Mouse (Mus musculus): ENCODE data around the gene Olfr895. TPM values are rescaled to one million over a fixed set of nuclear protein-coding genes. Genes with fewer than 3 reads are reported as not detected.

Gene Olfr895
- not detected in 2 replicates for polyA plus RNA-seq (2015; fragmentation: Nextera tagmentation; extraction: Ambion mirVana)

- no peak for ATAC-seq
- no peaks in the 10 kb centered on the region for H3K9me3 ChIP-seq
- no peak within 1 kb of the TSS for H3K27ac ChIP-seq
- no peaks in the 10 kb centered on the region for H3K4me1 ChIP-seq (replicated peaks)
- H3K36me3 ChIP-seq, result no peaks in the 10 kb centered on the region
- no peak within 1 kb of the TSS for H3K4me3 ChIP-seq (replicated peaks)
- no peak within 1 kb of the TSS for H3K9ac ChIP-seq
- H3K4me2 ChIP-seq (replicated peaks), result no peak within 1 kb of the TSS
- H3K27me3 ChIP-seq (replicated peaks), result no peaks in the 10 kb centered on the region
Observed at GRCm38 (mm10) chr9:38267551-38267950, at the start of gene Olfr895. TSS of gene Olfr895 (plus strand) at chr9:38267851.

- Histone ChIP-seq H3K27me3 (replicated peaks) (no peaks in the 10 kb centered on the region), H3K4me2 (replicated peaks) (no peak within 1 kb of the TSS), H3K27ac (no peak within 1 kb of the TSS), H3K36me3 (no peaks in the 10 kb centered on the region), H3K9ac (no peak within 1 kb of the TSS), H3K4me3 (replicated peaks) (no peak within 1 kb of the TSS), H3K4me1 (replicated peaks) (no peaks in the 10 kb centered on the region), H3K9me3 (no peaks in the 10 kb centered on the region)
- ATAC-seq, result no peak
Observed at GRCm38 (mm10) chr9:38252474-38252873, 15.2 kb upstream of the Olfr895 start, which contains the start of gene Olfr143. TSS of gene Olfr143 (plus strand) at chr9:38252774.

GRCm38 (mm10) chr9:38290807-38291206 is 23.2 kb downstream of the Olfr895 start, which contains the start of gene Olfr896-ps1:
TSS of gene Olfr896-ps1 (plus strand) at chr9:38291107.
- no peak for ATAC-seq
- 72% methylated on average over 1 of the region's 1 CpGs for WGBS
- no peak within 1 kb of the TSS for H3K27ac ChIP-seq

More at GRCm38 (mm10) chr9:38290807-38291206, 23.2 kb downstream of the Olfr895 start, which contains the start of gene Olfr896-ps1:
- no peak within 1 kb of the TSS for H3K9ac ChIP-seq
- no peaks in the 10 kb centered on the region for H3K4me1 ChIP-seq (replicated peaks)
- H3K4me2 ChIP-seq (replicated peaks), result no peak within 1 kb of the TSS
- no peaks in the 10 kb centered on the region for H3K36me3 ChIP-seq
- H3K9me3 ChIP-seq, result no peaks in the 10 kb centered on the region
- no peaks in the 10 kb centered on the region for H3K27me3 ChIP-seq (replicated peaks)
- H3K4me3 ChIP-seq (replicated peaks), result no peak within 1 kb of the TSS

Other genes starting within 250 kb of the Olfr895 start
- gene Olfr883, start 242.0 kb upstream of the Olfr895 start, polyA plus RNA-seq (2015; fragmentation: Nextera tagmentation; extraction: Ambion mirVana), result not detected in 2 replicates
- gene Olfr884, start 221.3 kb upstream of the Olfr895 start, polyA plus RNA-seq (2015; fragmentation: Nextera tagmentation; extraction: Ambion mirVana), result not detected in 2 replicates
- gene Olfr885, start 206.5 kb upstream of the Olfr895 start, polyA plus RNA-seq (2015; fragmentation: Nextera tagmentation; extraction: Ambion mirVana), result not detected in 2 replicates
- gene Olfr887, start 183.8 kb upstream of the Olfr895 start, polyA plus RNA-seq (2015; fragmentation: Nextera tagmentation; extraction: Ambion mirVana), result not detected in 2 replicates
- gene Olfr888, start 159.7 kb upstream of the Olfr895 start, polyA plus RNA-seq (2015; fragmentation: Nextera tagmentation; extraction: Ambion mirVana), result not detected in 2 replicates
- gene Olfr889, start 152.7 kb upstream of the Olfr895 start, polyA plus RNA-seq (2015; fragmentation: Nextera tagmentation; extraction: Ambion mirVana), result 0.04 and 0.08 TPM in 2 replicates
- not detected in 2 replicates for gene Olfr890, start 125.3 kb upstream of the Olfr895 start, polyA plus RNA-seq (2015; fragmentation: Nextera tagmentation; extraction: Ambion mirVana)
- gene Olfr891, start 87.0 kb upstream of the Olfr895 start, polyA plus RNA-seq (2015; fragmentation: Nextera tagmentation; extraction: Ambion mirVana), result not detected in 2 replicates
- not detected in 2 replicates for gene Olfr893, start 59.5 kb upstream of the Olfr895 start, polyA plus RNA-seq (2015; fragmentation: Nextera tagmentation; extraction: Ambion mirVana)
- gene Olfr894, start 49.8 kb upstream of the Olfr895 start, polyA plus RNA-seq (2015; fragmentation: Nextera tagmentation; extraction: Ambion mirVana), result not detected in 2 replicates
- gene Olfr143, start 15.1 kb upstream of the Olfr895 start, polyA plus RNA-seq (2015; fragmentation: Nextera tagmentation; extraction: Ambion mirVana), result not detected in 2 replicates
- gene Olfr896-ps1, start 23.3 kb downstream of the Olfr895 start, polyA plus RNA-seq (2015; fragmentation: Nextera tagmentation; extraction: Ambion mirVana), result not detected in 2 replicates
- not detected in 2 replicates for gene Olfr25, start 61.2 kb downstream of the Olfr895 start, polyA plus RNA-seq (2015; fragmentation: Nextera tagmentation; extraction: Ambion mirVana)
- gene Olfr898, start 80.6 kb downstream of the Olfr895 start, polyA plus RNA-seq (2015; fragmentation: Nextera tagmentation; extraction: Ambion mirVana), result not detected in 2 replicates
- not detected in 2 replicates for gene Olfr250, start 99.0 kb downstream of the Olfr895 start, polyA plus RNA-seq (2015; fragmentation: Nextera tagmentation; extraction: Ambion mirVana)
- gene Olfr251, start 109.2 kb downstream of the Olfr895 start, polyA plus RNA-seq (2015; fragmentation: Nextera tagmentation; extraction: Ambion mirVana), result not detected in 2 replicates
- not detected in 2 replicates for gene Olfr147, start 133.8 kb downstream of the Olfr895 start, polyA plus RNA-seq (2015; fragmentation: Nextera tagmentation; extraction: Ambion mirVana)
- gene Olfr901, start 161.6 kb downstream of the Olfr895 start, polyA plus RNA-seq (2015; fragmentation: Nextera tagmentation; extraction: Ambion mirVana), result not detected in 2 replicates
- gene Olfr902, start 179.8 kb downstream of the Olfr895 start, polyA plus RNA-seq (2015; fragmentation: Nextera tagmentation; extraction: Ambion mirVana), result not detected in 2 replicates
- gene Olfr904, start 195.3 kb downstream of the Olfr895 start, polyA plus RNA-seq (2015; fragmentation: Nextera tagmentation; extraction: Ambion mirVana), result not detected in 2 replicates
- gene Olfr905, start 203.3 kb downstream of the Olfr895 start, polyA plus RNA-seq (2015; fragmentation: Nextera tagmentation; extraction: Ambion mirVana), result not detected in 2 replicates
- gene Olfr906, start 219.2 kb downstream of the Olfr895 start, polyA plus RNA-seq (2015; fragmentation: Nextera tagmentation; extraction: Ambion mirVana), result not detected in 2 replicates
- gene Olfr907, start 227.9 kb downstream of the Olfr895 start, polyA plus RNA-seq (2015; fragmentation: Nextera tagmentation; extraction: Ambion mirVana), result not detected in 2 replicates

Measured in intestine, embryonic 15.5 days (tissue).